Mouse (Mus musculus) adipose tissue, adult 10 weeks (tissue): ENCODE measurements around the gene Zfp53. TPM values are rescaled to one million over a fixed set of nuclear protein-coding genes. Genes with fewer than 3 reads are reported as not detected.

Experiments
- polyA plus RNA-seq: library from polyadenylated mRNA; stranded (reverse); fragments of 350-450 nt; fragmentation: Illumina TruSeq; extraction: RNeasy Lipid Tissue Mini Kit (QIAGEN cat#74804); gene quantifications from one replicate; pipeline ENCODE4 v1.2.3, GENCODE M21; 2014; ENCODE audit warnings: low read depth, low replicate concordance

Zfp53 gene
- 6.8 TPM for polyA plus RNA-seq

DNA sequence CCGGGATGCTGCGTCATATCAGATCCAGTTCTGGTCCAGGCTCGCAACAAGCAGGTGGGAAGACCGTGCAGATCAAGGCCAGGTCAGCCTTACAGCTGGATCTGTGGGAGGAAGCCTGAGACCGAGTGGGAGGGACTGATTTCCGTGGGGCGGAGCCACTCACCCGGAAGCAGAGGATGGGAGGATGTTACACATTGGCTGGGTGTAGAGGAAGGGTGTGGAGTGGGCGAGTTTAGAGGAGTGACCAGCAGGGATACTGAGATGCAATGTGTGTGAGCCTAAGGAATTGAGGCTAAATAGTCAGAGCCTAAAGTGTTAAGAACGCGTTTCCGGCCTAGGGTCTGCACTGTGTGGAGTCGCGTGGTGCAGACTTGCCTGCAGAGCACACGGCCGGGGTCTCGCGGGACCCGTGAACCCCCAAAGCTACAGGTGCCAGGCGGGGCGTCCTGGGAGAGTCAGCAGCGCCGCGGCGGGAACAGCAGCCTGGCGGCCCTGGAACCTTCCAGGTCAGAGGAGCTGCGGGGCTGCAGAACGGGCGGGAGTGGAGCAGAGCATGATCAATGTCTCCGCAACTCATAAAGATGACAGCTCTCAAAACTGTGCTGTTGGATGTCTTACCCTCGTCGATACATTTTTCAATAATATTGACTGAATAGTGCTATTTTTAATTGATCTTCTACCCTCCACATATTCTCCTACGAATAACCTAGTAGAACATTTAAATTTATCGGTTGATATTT, at the start of gene Zfp53:
Gene Zfp53, plus strand, starts transcription at position 239 of the 740 bp plus-strand sequence.

DNA sequence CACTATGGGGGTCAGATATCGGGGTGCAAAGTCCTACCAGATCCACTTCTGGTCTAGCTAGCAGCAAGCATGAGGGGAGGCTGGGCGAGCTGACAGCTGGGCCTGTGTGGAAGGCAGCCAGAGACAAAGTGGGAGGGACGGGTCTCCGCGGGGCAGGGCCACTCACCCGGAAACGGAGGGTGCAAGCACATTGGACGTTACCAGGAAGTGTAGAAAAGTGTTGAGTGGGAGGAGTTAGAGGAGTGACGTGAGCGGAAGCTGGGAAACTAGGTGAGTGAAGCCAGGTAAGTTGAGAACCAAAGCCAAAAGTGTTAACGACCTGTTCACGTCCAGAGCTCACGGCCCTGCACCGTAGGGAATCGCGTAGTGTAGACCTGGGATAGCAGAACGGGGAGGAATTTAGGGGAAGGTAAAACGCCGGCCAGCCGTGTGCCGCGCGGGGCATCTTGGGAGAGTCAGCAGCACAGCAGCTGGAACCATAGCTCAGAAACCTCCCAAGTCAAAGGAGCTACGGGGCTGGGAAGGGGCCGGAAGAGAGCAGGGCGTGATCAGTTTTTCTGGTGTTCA, 38.6 kb upstream of the Zfp53 start, which contains the start of gene Zfp51:
Gene Zfp51, plus strand, starts transcription at position 237 of the 567 bp plus-strand sequence.

GRCm38 (mm10) chr17:21535096-21536001, 46.6 kb downstream of the Zfp53 start, which contains the start of gene Zfp52:
TSS of gene Zfp52 (plus strand) at chr17:21535539.

Other genes with a start within 250 kb of the Zfp53 start
- not detected for gene Vmn1r235, start 232.6 kb upstream of the Zfp53 start, polyA plus RNA-seq
- gene Vmn1r236, start 206.1 kb upstream of the Zfp53 start, polyA plus RNA-seq = not detected
- not detected for gene Vmn1r237, start 177.1 kb upstream of the Zfp53 start, polyA plus RNA-seq
- 4.5 TPM for gene Zfp677, start 105.2 kb upstream of the Zfp53 start, polyA plus RNA-seq
- 6.2 TPM for gene Zfp54, start 65.8 kb upstream of the Zfp53 start, polyA plus RNA-seq
- gene Zfp51, start 38.6 kb upstream of the Zfp53 start, polyA plus RNA-seq = 7.3 TPM
- 5.8 TPM for gene Zfp52, start 46.5 kb downstream of the Zfp53 start, polyA plus RNA-seq
- gene Zfp948, start 78.0 kb downstream of the Zfp53 start, polyA plus RNA-seq = 8.3 TPM
- gene Zfp983, start 161.6 kb downstream of the Zfp53 start, polyA plus RNA-seq = 7.1 TPM
- gene Gm10226, start 202.9 kb downstream of the Zfp53 start, polyA plus RNA-seq = 5.4 TPM
- gene Zfp760, start 218.7 kb downstream of the Zfp53 start, polyA plus RNA-seq = 9.4 TPM
- gene Zfp229, start 241.8 kb downstream of the Zfp53 start, polyA plus RNA-seq = 4.8 TPM